Mouse (Mus musculus) spleen, embryonic (tissue): ENCODE measurements at regions not wholly inside any gene's neighbourhood (a gene's known extent, or its start where the extent isn't known, plus 50 kb on each side); places are given as distances from the start of the nearest gene placed in this dataset.

ENCODE experiments used
- CTCF ChIA-PET: fragments of 350-600 bp; sonication (Branson Sonifier 250); formaldehyde crosslinking; loops from one replicate; lab custom pipeline; 2022; lab: Charles Lee

DNA sequence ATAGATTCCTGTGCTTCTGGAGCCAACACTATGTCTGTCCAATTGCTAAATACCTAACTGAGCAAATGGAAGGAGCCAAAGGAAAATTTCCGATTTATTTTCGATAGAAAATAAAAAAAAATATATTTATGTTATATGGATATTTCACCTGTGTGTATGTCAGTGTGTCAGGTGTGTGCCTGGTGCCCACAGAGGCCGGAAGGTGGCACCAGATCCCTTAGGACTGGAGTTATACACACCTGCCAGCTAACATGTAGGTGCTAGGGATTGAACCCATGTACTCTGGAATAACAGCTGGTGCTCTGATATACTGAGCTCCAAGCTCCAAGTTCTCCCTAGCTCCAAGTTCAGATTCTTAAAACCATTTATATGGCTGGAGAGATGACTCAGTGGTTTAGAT, 79.0 kb downstream of the Mfsd1 start:
- CTCF ChIA-PET: no interaction called here

DNA sequence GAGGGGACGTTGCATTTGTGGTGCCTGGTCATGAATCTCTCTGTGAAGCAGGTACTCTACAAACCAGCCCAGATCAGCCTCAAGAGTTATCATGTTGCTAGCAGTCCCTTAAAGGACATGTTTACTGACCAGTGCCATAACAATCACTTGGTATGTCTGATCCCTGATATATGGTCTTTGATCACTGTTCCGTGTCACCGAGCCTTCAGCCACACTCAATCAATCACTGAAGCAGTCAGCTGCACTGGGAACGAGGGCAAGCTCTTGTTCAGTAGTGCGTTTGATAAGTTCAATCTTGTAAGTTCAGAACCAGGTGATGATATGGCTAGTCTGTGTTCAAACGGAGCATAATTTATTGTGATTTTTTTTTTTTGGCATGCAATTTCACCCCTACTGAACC, 126.8 kb downstream of the Mfsd1 start:
- CTCF ChIA-PET: no interaction called here

DNA sequence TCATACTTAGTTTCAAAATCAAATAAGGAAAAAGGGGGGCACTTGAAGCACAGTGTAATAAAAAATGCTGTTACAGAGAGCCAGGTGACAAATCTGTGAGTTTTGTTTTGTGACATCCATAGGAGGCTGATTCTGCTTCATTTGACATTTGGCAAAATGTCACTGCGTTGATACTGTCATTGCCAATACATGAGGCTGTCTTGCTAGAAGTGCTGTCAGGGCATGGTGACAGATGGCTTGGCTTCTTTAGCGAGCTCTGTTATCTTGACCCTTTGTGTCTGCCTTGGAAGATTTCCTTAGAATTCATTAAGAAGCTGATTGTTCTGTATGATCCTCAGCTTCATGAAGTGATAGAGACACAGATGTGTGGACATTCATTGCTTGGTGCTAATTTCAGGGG, 129.2 kb downstream of the Mfsd1 start:
- CTCF ChIA-PET: no interaction called here

DNA sequence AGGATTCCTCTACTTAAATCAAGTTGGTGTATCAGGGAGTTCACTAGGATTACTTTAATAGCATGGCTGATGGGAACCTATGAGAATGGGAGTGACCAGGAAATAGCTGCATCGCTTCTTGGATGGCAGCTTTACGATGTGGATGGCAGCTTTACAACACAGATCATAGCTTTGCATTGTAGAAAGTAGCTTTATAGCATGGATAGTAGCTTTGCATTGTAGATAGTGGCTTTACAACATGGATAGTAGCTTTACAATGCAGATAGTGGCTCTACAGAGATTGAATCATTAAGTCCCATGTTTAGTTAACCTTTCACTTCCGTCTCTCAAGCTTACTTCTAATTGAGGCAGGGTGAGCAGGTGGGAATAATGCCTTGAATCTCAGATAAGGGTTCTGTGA, 149.4 kb downstream of the Mfsd1 start:
- CTCF ChIA-PET: no interaction called here

DNA sequence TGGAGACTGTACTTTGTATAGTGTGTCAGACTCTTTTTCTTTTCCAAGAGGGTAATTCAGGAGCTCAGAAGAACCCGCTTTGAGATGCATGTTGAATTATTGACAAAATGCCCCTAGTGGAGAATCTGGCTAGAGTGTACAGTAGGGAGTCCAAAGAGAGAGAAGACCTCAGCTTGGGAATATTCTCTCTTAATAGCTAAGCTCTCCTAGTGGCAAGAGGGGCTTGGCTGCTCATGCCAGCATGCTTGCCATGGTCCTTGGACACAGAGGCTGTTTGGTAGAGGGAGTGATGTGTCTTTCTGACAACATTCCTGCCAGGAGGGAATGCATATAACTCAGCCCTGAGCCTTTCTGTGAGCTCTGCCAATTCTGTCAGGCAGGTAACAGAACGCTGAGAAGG, 150.3 kb downstream of the Mfsd1 start:
- CTCF ChIA-PET: no interaction called here

DNA sequence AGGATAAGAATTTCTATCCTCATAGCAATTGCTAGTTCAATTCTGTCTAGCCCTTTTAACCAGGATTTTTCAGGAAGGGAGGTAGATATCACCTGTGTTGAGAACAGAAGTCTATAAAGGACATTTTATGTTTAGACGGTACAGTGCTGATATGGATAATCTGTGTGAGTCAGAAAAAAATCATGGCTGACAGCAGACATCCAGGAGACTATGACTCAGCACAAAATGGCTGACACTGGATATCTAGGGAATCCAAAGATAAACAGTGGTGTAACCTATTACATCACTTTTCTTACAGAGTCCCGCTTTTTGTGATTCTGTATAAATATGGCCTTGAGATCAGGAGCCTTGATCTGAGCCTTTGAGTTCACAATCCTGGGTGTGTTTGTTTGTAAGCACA, 137.8 kb upstream of the Iqcj start:
- CTCF ChIA-PET: no interaction called here

DNA sequence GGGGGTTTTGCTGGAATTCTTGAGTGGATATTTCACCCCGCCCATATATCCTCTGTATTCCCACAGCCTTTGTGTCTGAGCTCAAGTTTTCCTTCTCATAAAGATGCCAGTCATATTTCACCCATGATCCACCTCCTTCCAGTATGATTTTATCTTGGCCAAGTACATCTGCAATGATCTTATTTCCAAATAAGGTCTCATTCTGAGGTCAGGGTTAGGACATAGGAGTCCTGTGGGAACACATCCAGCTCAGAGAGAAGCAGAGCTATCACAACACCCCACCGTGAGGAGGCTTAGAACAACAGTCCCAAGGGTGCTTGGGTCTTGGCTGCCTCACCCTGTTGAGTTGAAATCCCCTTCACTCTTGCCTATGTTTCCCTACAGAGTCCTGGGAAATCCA, 123.4 kb upstream of the Iqcj start:
- CTCF ChIA-PET: interaction anchor here (0.6 kb wide), 1 partner anchor 27 kb away, joined by 3 read pairs; no protein-coding TSS in a partner anchor

DNA sequence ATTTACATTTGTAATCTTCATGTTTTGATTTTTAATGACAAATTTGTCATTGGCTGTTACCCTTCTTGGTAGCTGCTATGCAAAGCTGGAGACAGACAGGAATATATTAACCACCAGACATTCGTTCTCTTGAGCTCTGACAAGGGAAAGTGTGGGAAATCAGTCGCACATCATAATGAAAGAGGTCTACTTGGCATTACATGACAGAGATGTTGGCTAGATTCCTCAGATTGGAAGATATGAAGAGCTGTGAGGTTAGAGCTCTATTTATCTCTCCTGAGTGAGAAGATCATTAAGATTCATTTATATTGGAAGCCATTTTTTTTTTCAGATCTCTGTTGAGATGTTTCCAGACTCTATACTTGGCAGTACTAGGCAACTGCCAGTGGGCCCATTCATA, 118.6 kb upstream of the Iqcj start:
- CTCF ChIA-PET: no interaction called here

DNA sequence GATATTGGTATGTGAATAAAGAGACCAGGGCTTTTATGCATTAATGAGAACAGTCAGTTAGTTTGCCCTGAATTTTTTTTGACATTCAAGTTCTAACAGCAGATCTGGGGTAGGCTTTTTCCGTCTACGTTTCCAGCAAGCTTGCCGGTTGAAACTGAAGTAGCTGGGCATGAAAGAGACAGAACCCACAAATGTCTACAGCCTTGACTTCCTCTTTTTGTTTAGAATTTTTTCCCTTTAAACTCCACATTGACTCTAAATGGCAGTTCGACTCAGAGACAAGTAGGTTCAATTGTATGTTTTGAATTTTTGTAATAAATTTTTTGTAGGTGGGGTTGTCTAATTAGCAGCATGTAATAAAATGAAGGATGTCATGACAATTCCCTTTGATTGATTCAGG, 109.8 kb upstream of the Iqcj start:
- CTCF ChIA-PET: no interaction called here

DNA sequence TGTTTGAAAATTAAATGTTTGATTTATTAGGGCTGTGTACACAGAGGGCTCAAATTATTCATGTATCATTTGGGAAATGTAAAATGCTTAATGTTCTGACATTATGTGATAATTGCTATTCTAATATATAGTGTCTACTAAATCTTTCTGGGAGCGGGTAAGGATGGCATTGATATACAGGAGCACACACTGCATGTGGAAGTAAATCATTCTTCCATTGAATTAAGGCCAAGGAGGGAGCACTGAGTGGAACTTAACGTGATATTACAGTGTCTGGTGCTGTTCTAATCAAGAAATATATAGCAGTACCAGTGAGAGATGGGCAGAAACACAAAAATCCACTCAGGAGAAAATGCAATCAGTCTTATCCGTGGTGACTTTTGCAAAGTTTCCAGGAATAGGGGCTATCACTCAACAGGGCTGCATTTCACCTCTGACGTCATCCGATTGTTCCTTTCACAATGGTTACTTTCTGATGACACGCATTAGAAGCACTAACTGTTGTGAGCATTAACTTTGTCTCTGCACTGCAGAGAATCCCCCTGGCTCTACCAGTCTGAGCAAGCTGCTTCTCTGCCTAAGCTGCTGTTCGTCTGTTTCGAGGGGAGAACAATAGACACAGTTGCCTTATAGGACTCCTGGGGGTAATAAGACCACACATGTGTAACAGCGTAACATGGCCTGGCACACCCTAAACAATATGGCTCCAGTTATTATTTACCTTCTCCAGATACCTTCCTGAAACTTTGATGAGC, 85.0 kb upstream of the Iqcj start:
- CTCF ChIA-PET: no interaction called here

DNA sequence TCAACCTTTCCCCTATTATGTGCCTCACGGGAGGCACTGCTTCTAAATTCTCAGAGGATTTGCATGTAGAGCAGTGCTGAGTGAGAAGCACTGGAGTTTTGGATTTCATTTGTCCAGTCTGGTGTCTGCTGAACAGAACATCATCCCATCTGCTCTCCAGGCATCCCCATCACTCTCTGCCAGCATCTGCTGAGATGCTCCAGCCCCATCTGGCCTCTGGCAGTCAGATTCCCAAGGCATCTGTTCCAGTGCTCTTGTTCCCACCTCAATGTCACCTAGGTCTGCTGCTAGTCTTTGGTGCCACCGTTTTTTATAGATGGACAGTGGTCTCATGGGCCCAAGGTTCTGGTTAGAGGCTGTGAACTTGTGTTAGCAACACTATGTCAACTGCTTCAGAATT, 63.9 kb upstream of the Iqcj start:
- CTCF ChIA-PET: no interaction called here

DNA sequence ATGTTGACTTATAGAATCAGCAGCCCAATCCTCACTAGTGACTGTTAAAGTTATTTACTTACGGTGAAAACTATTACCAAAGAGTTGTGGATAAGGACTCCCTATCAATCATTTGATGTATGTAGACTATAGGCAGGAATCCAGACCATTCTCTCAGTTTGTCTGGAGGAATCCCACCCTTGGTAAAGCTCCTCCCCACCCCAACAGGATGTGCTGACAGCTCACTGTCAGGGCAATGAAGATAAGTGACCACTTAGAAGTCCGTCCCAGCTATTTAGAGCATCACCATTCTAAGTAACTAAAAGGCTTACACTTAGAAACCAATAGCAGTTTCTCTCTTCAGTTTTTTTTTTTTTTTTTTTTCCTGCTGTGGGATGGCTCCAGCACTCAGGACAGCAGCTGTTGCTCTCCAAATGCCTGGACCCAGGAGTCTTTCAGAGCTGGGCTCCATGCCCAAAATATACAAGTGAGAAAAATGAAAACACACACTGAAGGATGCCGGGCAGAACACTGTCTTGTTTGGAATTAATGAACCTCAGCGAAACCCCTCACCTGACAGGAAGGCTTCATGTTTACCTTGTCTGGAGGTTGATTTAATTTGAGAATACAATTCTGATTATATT, 58.9 kb upstream of the Iqcj start:
- CTCF ChIA-PET: no interaction called here
